Mouse (Mus musculus): ENCODE measurements around the gene Ngef.

The Ngef gene

GRCm38 (mm10) chr1:87565760-87566159 is 7.9 kb downstream of the Ngef start:
- DNase-seq (ENCODE audit: low spot score in 2 of 2): no peak

GRCm38 (mm10) chr1:87562967-87563366 is 10.7 kb downstream of the Ngef start:
- no peak for DNase-seq (ENCODE audit: low spot score in 2 of 2)

GRCm38 (mm10) chr1:87553586-87553985 is 20.1 kb downstream of the Ngef start:
- no peak for DNase-seq (ENCODE audit: low spot score in 2 of 2)

- peak; percentile 20 to 25 for DNase-seq (ENCODE audit: low spot score in 2 of 2)
Measured at GRCm38 (mm10) chr1:87551008-87551407, 22.7 kb downstream of the Ngef start.

GRCm38 (mm10) chr1:87541614-87542013 is 32.1 kb downstream of the Ngef start:
- DNase-seq (ENCODE audit: low spot score in 2 of 2): peak; percentile 15 to 25

GRCm38 (mm10) chr1:87537008-87537407 is 36.7 kb downstream of the Ngef start:
- no peak for DNase-seq (ENCODE audit: low spot score in 2 of 2)

GRCm38 (mm10) chr1:87534118-87534517 is 39.6 kb downstream of the Ngef start:
- no peak for DNase-seq (ENCODE audit: low spot score in 2 of 2)

GRCm38 (mm10) chr1:87532346-87532745 is 41.3 kb downstream of the Ngef start:
- no peak for DNase-seq (ENCODE audit: low spot score in 2 of 2)

- no peak for DNase-seq (ENCODE audit: low spot score in 2 of 2)
Measured at GRCm38 (mm10) chr1:87527191-87527590, 46.5 kb downstream of the Ngef start.

GRCm38 (mm10) chr1:87525041-87525440 is 48.6 kb downstream of the Ngef start:
- no peak for DNase-seq (ENCODE audit: low spot score in 2 of 2)

GRCm38 (mm10) chr1:87521523-87521922 is 52.1 kb downstream of the Ngef start:
- no peak for DNase-seq (ENCODE audit: low spot score in 2 of 2)

- DNase-seq (ENCODE audit: low spot score in 2 of 2): no peak
Measured at GRCm38 (mm10) chr1:87520467-87520866, 53.2 kb downstream of the Ngef start.

GRCm38 (mm10) chr1:87510845-87511244 is 62.8 kb downstream of the Ngef start:
- no peak for DNase-seq (ENCODE audit: low spot score in 2 of 2)

GRCm38 (mm10) chr1:87510166-87510691 is 63.4 kb downstream of the Ngef start:
- DNase-seq (ENCODE audit: low spot score in 2 of 2): peak in 1 of 2 experiments; percentile 8

GRCm38 (mm10) chr1:87509561-87510165 is 64.0 kb downstream of the Ngef start, which contains the start of gene Neu2:
TSS of gene Neu2 (plus strand) at chr1:87509889.
- DNase-seq (ENCODE audit: low spot score in 2 of 2): peak in 1 of 2 experiments; percentile 19

GRCm38 (mm10) chr1:87508591-87509560 is 64.8 kb downstream of the Ngef start:
- DNase-seq (ENCODE audit: low spot score in 2 of 2): no peak

- no peak for DNase-seq (ENCODE audit: low spot score in 2 of 2)
Measured at GRCm38 (mm10) chr1:87507857-87508256, 65.8 kb downstream of the Ngef start.

- DNase-seq (ENCODE audit: low spot score in 2 of 2): no peak
Measured at GRCm38 (mm10) chr1:87505524-87505923, 68.1 kb downstream of the Ngef start.

GRCm38 (mm10) chr1:87493542-87493941 is 80.1 kb downstream of the Ngef start:
- no peak for DNase-seq (ENCODE audit: low spot score in 2 of 2)

- no peak for DNase-seq (ENCODE audit: low spot score in 2 of 2)
Measured at GRCm38 (mm10) chr1:87492285-87492684, 81.4 kb downstream of the Ngef start.

- DNase-seq (ENCODE audit: low spot score in 2 of 2): no peak
Measured at GRCm38 (mm10) chr1:87486386-87486785, 87.3 kb downstream of the Ngef start.

GRCm38 (mm10) chr1:87482546-87482945 is 91.1 kb downstream of the Ngef start:
- no peak for DNase-seq (ENCODE audit: low spot score in 2 of 2)
